Mouse (Mus musculus): ENCODE measurements around the gene Cbx8. TPM values are rescaled to one million over a fixed set of nuclear protein-coding genes. Genes with fewer than 3 reads are reported as not detected.

Cbx8 gene
- polyA plus RNA-seq, 1 experiment: 6.0 TPM

DNA sequence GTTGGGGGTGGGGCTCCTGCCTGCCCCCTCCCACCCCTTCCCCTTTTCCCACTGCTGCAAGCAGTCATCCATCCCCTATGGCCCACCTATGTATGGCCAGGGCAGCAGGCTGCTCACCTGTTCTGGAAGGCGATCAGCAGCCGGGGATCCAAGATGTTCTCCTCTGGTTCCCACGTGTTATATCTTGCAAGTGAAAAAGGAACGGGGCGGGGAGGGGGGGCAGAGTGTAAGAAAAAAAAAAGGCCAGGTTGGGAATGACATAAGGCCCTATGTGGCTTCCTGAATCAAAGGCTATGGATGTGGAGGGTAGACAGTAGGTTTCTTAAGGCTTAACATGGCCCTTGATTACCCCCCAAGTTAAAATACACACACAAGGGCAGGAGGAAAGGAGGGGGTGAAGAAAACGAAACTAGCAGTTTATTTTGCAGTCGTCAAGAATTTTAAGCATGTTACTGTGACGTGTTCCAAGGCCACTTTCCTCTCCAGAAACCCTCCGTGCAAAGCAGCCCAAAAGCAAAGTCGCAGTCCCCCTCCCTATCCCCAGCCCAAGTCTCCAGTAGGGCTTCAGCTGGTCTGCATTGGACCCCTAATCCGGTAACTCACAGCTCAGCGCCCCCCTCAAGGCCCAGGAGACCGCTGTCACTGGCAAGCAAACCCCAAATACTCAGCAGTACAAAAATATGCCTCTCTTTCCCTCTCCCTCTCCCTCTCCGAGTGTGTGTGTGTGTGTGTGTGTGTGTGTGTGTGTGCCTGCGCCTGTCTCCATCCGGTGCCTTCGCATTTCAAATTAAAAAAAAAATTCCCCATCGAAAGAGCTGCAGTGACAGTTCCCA is 43.9 kb upstream of the Cbx8 start:
- peak overlapping the region; percentile 99 for H3K4me3 ChIP-seq (ENCODE audit: insufficient read depth, low read length)
- TF ChIP-seq POLR2A (IDR thresholded peaks at IDR 0.05; ENCODE audit: extremely low read depth, insufficient read depth, low read length) (0 out of 2 replicates have a peak, but pooled peaks have one; percentile 4), CTCF (IDR thresholded peaks at IDR 0.05; ENCODE audit: extremely low read depth, insufficient read depth, low read length) (no peak)
- peak overlapping the region; percentile 98 for H3K27ac ChIP-seq (ENCODE audit: insufficient read depth, low read length)
- H3K4me1 ChIP-seq (ENCODE audit: control insufficient read depth, insufficient read depth, low read length): peaks cover 2% of the 10 kb centered on the region; the same call in 1 of the 2 replicates

GRCm38 (mm10) chr11:119083724-119084445 is 43.1 kb upstream of the Cbx8 start:
- peak overlapping the region; percentile 98; the same call in 1 of the 2 replicates for H3K27ac ChIP-seq (ENCODE audit: insufficient read depth, low read length)
- peak overlapping the region; percentile 99 for H3K4me3 ChIP-seq (ENCODE audit: insufficient read depth, low read length)
- no peak for TF ChIP-seq POLR2A (IDR thresholded peaks at IDR 0.05; ENCODE audit: extremely low read depth, insufficient read depth, low read length)
- no peak for TF ChIP-seq CTCF (IDR thresholded peaks at IDR 0.05; ENCODE audit: extremely low read depth, insufficient read depth, low read length)
- peaks cover 2% of the 10 kb centered on the region; the same call in 1 of the 2 replicates for H3K4me1 ChIP-seq (ENCODE audit: control insufficient read depth, insufficient read depth, low read length)

DNA sequence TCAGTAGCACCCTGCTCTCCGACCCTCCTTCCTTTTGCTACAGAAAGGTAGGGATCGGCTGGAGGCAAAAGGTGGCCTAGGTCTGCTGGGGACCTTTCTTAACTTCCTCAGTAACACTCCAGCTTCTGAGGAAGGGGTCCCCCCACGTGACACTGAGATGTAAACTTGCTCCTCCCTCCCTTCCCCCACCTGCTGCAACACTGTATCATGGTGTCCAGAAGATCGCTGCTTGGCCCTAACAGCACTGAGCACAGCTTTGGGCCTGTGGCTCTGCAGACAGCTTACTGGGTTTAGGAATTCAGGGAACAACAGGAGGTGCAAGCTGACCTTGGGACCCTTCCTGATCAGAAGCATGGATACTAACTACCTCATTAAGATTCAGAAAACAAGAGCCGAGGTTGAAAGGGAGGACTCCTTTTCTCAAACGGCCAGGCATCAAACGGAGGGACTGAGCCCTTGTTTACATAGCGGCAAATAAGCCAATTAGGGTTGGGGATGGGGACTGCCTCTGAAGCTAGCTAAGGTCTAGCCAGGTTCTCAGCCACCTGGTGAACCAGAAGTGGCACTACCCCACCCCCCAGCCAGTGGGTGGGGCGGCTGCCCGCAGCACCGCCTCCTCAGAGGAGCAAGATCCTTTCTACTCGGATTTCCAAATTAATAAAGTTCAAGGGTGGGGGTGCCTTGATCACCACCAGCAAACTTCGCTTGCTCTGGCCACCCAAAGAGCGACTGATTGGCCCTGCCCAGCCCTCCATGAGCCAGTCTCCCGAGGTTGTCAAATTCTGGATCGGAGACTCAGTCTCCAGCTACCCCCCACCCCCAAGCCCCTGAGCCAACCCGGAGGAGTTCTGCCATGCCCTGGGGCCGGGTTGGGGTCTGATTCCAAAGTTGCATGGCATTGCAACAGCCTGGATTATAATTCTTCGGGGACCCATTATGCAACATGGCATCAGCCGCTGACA is 42.1 kb upstream of the Cbx8 start:
- no peak overlapping the region for H3K27ac ChIP-seq (ENCODE audit: insufficient read depth, low read length)
- H3K4me1 ChIP-seq (ENCODE audit: control insufficient read depth, insufficient read depth, low read length): peaks cover 2% of the 10 kb centered on the region; the same call in 1 of the 2 replicates
- no peak for TF ChIP-seq CTCF (IDR thresholded peaks at IDR 0.05; ENCODE audit: extremely low read depth, insufficient read depth, low read length)
- no peak for TF ChIP-seq POLR2A (IDR thresholded peaks at IDR 0.05; ENCODE audit: extremely low read depth, insufficient read depth, low read length)
- peak overlapping the region; percentile 99 for H3K4me3 ChIP-seq (ENCODE audit: insufficient read depth, low read length)

DNA sequence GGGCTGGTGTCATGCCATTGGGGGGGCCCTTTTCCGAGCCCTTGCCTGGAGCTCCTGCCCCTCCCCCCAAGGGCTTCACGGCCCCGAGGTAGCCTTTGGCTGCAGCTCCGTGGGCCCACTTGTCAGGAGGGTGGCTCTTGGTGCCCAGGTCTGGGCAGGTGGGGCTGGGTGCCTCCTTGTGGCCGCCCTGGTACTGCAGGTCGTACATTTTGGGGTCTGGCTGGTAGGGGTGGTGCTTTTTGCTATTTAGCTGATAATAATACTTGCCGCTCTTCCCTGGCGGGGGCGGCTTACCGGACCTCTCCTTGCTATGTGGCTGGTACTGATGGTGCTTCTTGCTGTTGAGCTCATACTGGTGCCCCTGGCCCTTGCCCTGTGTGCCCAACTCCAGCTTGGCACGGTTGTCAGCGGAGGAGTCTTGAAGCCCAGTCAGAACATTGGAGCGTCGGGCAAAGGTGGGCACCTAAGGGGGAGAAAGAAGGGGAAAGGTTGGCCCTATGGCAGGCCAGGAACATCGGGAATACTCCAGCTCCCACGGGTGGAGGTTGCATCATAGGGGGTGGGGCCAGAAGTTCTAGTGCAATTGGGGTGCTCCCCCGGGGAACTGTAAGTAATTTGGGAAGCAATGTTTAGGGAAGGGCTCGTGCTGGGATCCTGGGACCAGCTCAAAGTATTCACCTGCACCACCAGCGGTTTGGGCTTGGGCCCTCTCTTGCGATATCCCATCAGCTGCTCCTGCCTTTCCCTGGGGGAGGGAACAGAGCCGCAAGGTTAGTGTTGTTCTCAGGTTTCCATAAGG is 41.3 kb upstream of the Cbx8 start:
- peaks cover 2% of the 10 kb centered on the region; the same call in 1 of the 2 replicates for H3K4me1 ChIP-seq (ENCODE audit: control insufficient read depth, insufficient read depth, low read length)
- TF ChIP-seq POLR2A (IDR thresholded peaks at IDR 0.05; ENCODE audit: extremely low read depth, insufficient read depth, low read length) (no peak), CTCF (IDR thresholded peaks at IDR 0.05; ENCODE audit: extremely low read depth, insufficient read depth, low read length) (peak; percentile 35; the same call in 1 of the 2 replicates)
- H3K4me3 ChIP-seq (ENCODE audit: insufficient read depth, low read length): no peak overlapping the region
- no peak overlapping the region for H3K27ac ChIP-seq (ENCODE audit: insufficient read depth, low read length)

GRCm38 (mm10) chr11:119081148-119081838 is 40.5 kb upstream of the Cbx8 start:
- no peak for TF ChIP-seq POLR2A (IDR thresholded peaks at IDR 0.05; ENCODE audit: extremely low read depth, insufficient read depth, low read length)
- TF ChIP-seq CTCF (IDR thresholded peaks at IDR 0.05; ENCODE audit: extremely low read depth, insufficient read depth, low read length): no peak
- no peak overlapping the region for H3K27ac ChIP-seq (ENCODE audit: insufficient read depth, low read length)
- H3K4me1 ChIP-seq (ENCODE audit: control insufficient read depth, insufficient read depth, low read length): peaks cover 2% of the 10 kb centered on the region; the same call in 1 of the 2 replicates
- no peak overlapping the region for H3K4me3 ChIP-seq (ENCODE audit: insufficient read depth, low read length)

- Histone ChIP-seq H3K4me3 (ENCODE audit: insufficient read depth, low read length) (no peak overlapping the region), H3K4me1 (ENCODE audit: control insufficient read depth, insufficient read depth, low read length) (peaks cover 2% of the 10 kb centered on the region; the same call in 1 of the 2 replicates), H3K27ac (ENCODE audit: insufficient read depth, low read length) (no peak overlapping the region)
- TF ChIP-seq POLR2A (IDR thresholded peaks at IDR 0.05; ENCODE audit: extremely low read depth, insufficient read depth, low read length): no peak
- TF ChIP-seq CTCF (IDR thresholded peaks at IDR 0.05; ENCODE audit: extremely low read depth, insufficient read depth, low read length): no peak
These were observed 39.8 kb upstream of the Cbx8 start for GRCm38 (mm10) chr11:119080461-119081147.

- H3K4me1 ChIP-seq (ENCODE audit: control insufficient read depth, insufficient read depth, low read length): peaks cover 2% of the 10 kb centered on the region; the same call in 1 of the 2 replicates
- no peak for TF ChIP-seq CTCF (IDR thresholded peaks at IDR 0.05; ENCODE audit: extremely low read depth, insufficient read depth, low read length)
- no peak overlapping the region for H3K4me3 ChIP-seq (ENCODE audit: insufficient read depth, low read length)
- no peak overlapping the region for H3K27ac ChIP-seq (ENCODE audit: insufficient read depth, low read length)
These were observed 38.7 kb upstream of the Cbx8 start for GRCm38 (mm10) chr11:119079445-119079837.
